In the genomic region with DNA sequence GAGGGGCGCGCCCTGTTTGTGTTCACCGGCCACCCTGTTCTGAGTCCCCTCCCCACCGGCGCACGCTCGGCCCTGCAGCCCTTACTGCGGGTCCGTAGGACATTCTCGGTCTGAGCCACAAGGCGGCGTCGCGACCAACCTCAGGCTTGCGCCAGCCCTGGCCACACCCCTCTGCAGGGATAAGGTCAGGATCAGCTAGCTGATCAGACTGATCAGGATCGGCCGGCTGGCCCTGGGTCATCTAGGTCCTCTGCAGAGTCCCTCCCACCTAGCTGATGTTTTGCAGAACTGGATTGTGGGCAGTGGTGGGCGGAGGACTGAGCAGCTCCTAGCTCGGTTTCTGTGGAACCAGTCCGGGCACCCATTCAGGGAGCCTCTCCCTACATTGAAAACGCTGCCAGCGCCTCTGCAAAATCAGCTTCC, we compare ENCODE assay signal across 8 mouse cellular contexts. TPM values are rescaled to one million over a fixed set of nuclear protein-coding genes. Genes with fewer than 3 reads are reported as not detected.
A peak's percentile ranks its signal among the peaks of the same experiment; 100 is the strongest.
DNase-seq lines count a peak whose midpoint lies in the region; ATAC-seq and TF ChIP-seq lines count a peak whose summit lies in the region.

Gene Hebp2, minus strand, starts transcription at position 264 of the 423 bp plus-strand sequence.

- peak within 1 kb of the TSS; percentile 94 for H3K4me2 ChIP-seq in forebrain, embryonic 15.5 days (replicated peaks)
- H3K4me2 ChIP-seq in hindbrain, embryonic 11.5 days (replicated peaks; ENCODE audit: low read depth, low read length) = peak within 1 kb of the TSS; percentile 83

- no peaks in the 10 kb centered on the region for H3K27me3 ChIP-seq in cerebellum, adult 2 months (ENCODE audit: control insufficient read depth, insufficient read depth, low read length)
- no peaks in the 10 kb centered on the region for H3K27me3 ChIP-seq in forebrain, embryonic 15.5 days
- H3K27me3 ChIP-seq in hindbrain, embryonic 11.5 days (ENCODE audit: control insufficient read depth, insufficient read depth, low read length) = no peaks in the 10 kb centered on the region
- peaks cover 17% of the 10 kb centered on the region for H3K27me3 ChIP-seq in megakaryocyte, embryonic 14.5 days (replicated peaks)

- H3K4me1 ChIP-seq in cerebellum, adult 2 months (ENCODE audit: control insufficient read depth, insufficient read depth, low read length) = no peaks in the 10 kb centered on the region
- H3K4me1 ChIP-seq in forebrain, embryonic 15.5 days = peaks cover 16% of the 10 kb centered on the region
- no peaks in the 10 kb centered on the region for H3K4me1 ChIP-seq in hindbrain, embryonic 11.5 days (replicated peaks; ENCODE audit: control insufficient read depth, insufficient read depth, low read length)
- H3K4me1 ChIP-seq in megakaryocyte, embryonic 14.5 days = peaks cover 7% of the 10 kb centered on the region

- peak; percentile 81 for ATAC-seq in forebrain, embryonic 15.5 days (replicated peaks)
- peak; percentile 94 for ATAC-seq in hindbrain, embryonic 11.5 days (ENCODE audit: low FRiP score)

- H3K9ac ChIP-seq in forebrain, embryonic 15.5 days (replicated peaks) = peak within 1 kb of the TSS; percentile 74
- H3K9ac ChIP-seq in hindbrain, embryonic 11.5 days (ENCODE audit: low read depth, low read length) = peak within 1 kb of the TSS; percentile 66

- H3K36me3 ChIP-seq in forebrain, embryonic 15.5 days = no peaks in the 10 kb centered on the region
- H3K36me3 ChIP-seq in hindbrain, embryonic 11.5 days (ENCODE audit: control insufficient read depth, insufficient read depth, low read length) = no peaks in the 10 kb centered on the region
- H3K36me3 ChIP-seq in megakaryocyte, embryonic 14.5 days (replicated peaks; ENCODE audit: low read length) = no peaks in the 10 kb centered on the region

- H3K27ac ChIP-seq in cerebellum, adult 2 months (ENCODE audit: insufficient read depth, low read length) = no peak within 1 kb of the TSS
- H3K27ac ChIP-seq in forebrain, embryonic 15.5 days (replicated peaks) = 0 out of 2 replicates have a peak within 1 kb of the TSS, but pooled peaks have one; percentile 8
- H3K27ac ChIP-seq in hindbrain, embryonic 11.5 days (ENCODE audit: low read depth, low read length) = 0 out of 2 replicates have a peak within 1 kb of the TSS, but pooled peaks have one; percentile 17

- peak; percentile 67 for TF ChIP-seq CTCF in cerebellum, adult 2 months (IDR thresholded peaks at IDR 0.05; ENCODE audit: borderline replicate concordance, insufficient read depth, low read depth, low read length)

- DNase-seq in WW6 (ENCODE audit: low read depth, low spot score) = peak; percentile 75
- DNase-seq in cerebellum, adult 2 months = peak; percentile 73 to 79
- DNase-seq in hindbrain, embryonic 11.5 days (ENCODE audit: low spot score) = peak; percentile 91
- peak; percentile 60 to 64 for DNase-seq in left cerebral cortex, postnatal 25 days (ENCODE audit: low spot score in 2 of 2)
- peak; percentile 64 for DNase-seq in right cerebral cortex, adult 18-20 months
- no peak for DNase-seq in T-cell, adult 2 months (ENCODE audit: low spot score)

- 0 out of 2 replicates have a peak, but pooled peaks have one; percentile 11 for TF ChIP-seq POLR2A in cerebellum, adult 2 months (IDR thresholded peaks at IDR 0.05; ENCODE audit: borderline replicate concordance, insufficient read depth, low read length)

- 1% methylated on average over 22 of the region's 22 CpGs for WGBS in cerebellum, adult 2 months
- under 1% methylated on average over 22 of the region's 22 CpGs for WGBS in forebrain, embryonic 15.5 days
- under 1% methylated on average over 22 of the region's 22 CpGs for WGBS in hindbrain, embryonic 11.5 days

- H3K4me3 ChIP-seq in cerebellum, adult 2 months (replicated peaks; ENCODE audit: insufficient read depth, low read depth, low read length) = peak within 1 kb of the TSS; percentile 90
- peak within 1 kb of the TSS; percentile 58 for H3K4me3 ChIP-seq in forebrain, embryonic 15.5 days
- peak within 1 kb of the TSS; percentile 54 for H3K4me3 ChIP-seq in hindbrain, embryonic 11.5 days (ENCODE audit: low read depth, low read length)
- peak within 1 kb of the TSS; percentile 90 for H3K4me3 ChIP-seq in megakaryocyte, embryonic 14.5 days (replicated peaks)

- no peaks in the 10 kb centered on the region for H3K9me3 ChIP-seq in forebrain, embryonic 15.5 days
- no peaks in the 10 kb centered on the region for H3K9me3 ChIP-seq in hindbrain, embryonic 11.5 days (ENCODE audit: control insufficient read depth, low read length)
- no peaks in the 10 kb centered on the region for H3K9me3 ChIP-seq in megakaryocyte, embryonic 14.5 days

- intact Hi-C loops in left cerebral cortex, postnatal 25 days (cut with DNase I) = loop anchor here (5.0 kb wide), 1 partner anchor 296 kb away; no protein-coding TSS in a partner anchor

RNA-seq across cellular contexts. Expression of gene Hebp2, which starts in this region (rescaled TPM):
- 11.1 and 11.2 TPM in 2 replicates for polyA plus RNA-seq in cerebellum, adult 2 months (2012; rRNA removed)
- polyA plus RNA-seq in forebrain, embryonic 15.5 days (2015; fragmentation: Nextera tagmentation; extraction: Ambion mirVana) = 5.3 and 6.5 TPM in 2 replicates
- 16.5 and 18.8 TPM in 2 replicates for polyA plus RNA-seq in hindbrain, embryonic 11.5 days (2014; fragmentation: Nextera tagmentation; extraction: Ambion mirVana)
- 1 to 10 TPM; 2.8 to 3.8 TPM for total RNA-seq in left cerebral cortex, postnatal 25 days (2021)
- polyA plus RNA-seq in megakaryocyte, embryonic 14.5 days (2012; ENCODE audit: insufficient read depth, low replicate concordance) = not detected in 2 replicates
